Mouse (Mus musculus) midbrain, embryonic 16.5 days (tissue): Measurements from ENCODE around the gene Rtp4. TPM values are rescaled to one million over a fixed set of nuclear protein-coding genes. Genes with fewer than 3 reads are reported as not detected.

Source experiments
- ATAC-seq: fragments of 200-750 bp; cut with Nextera tagmentation; 2 replicates; pipeline ENCODE4 v1.8.0; 2017; ENCODE audit warnings: moderate TSS enrichment
- H3K27ac ChIP-seq: fragments of 300-500 bp; sonication (generic); 2 replicates; pipeline ENCODE4 v1.5.1; 2014; ENCODE audit warnings: mild to moderate bottlenecking, low read length, mixed read lengths
- H3K27me3 ChIP-seq: fragments of 300-500 bp; sonication (generic); 2 replicates; pipeline ENCODE4 v1.6.1; 2014; ENCODE audit warnings: low read depth, low read length, mixed read lengths; ENCODE audit not compliant: control insufficient read depth, insufficient read depth
- H3K36me3 ChIP-seq: fragments of 300-500 bp; sonication (generic); 2 replicates; pipeline ENCODE4 v1.6.1; 2014; ENCODE audit warnings: mild to moderate bottlenecking, low read length, moderate library complexity, mixed read lengths; ENCODE audit not compliant: control insufficient read depth, insufficient read depth
- H3K4me1 ChIP-seq: fragments of 300-500 bp; sonication (generic); 2 replicates; pipeline ENCODE4 v1.6.1; 2014; ENCODE audit warnings: mild to moderate bottlenecking, low read length, mixed read lengths; ENCODE audit not compliant: control insufficient read depth, insufficient read depth
- H3K4me2 ChIP-seq: fragments of 300-500 bp; sonication (generic); 2 replicates; pipeline ENCODE4 v1.6.1; 2014; ENCODE audit warnings: mild to moderate bottlenecking, low read length, mixed read lengths
- H3K4me3 ChIP-seq: fragments of 300-500 bp; sonication (generic); 2 replicates; pipeline ENCODE4 v1.5.1; 2014; ENCODE audit warnings: low read depth, mild to moderate bottlenecking, low read length, moderate library complexity, mixed read lengths
- H3K9ac ChIP-seq: fragments of 300-500 bp; sonication (generic); 2 replicates; pipeline ENCODE4 v1.6.1; 2014; ENCODE audit warnings: low read depth, low read length, mixed read lengths
- H3K9me3 ChIP-seq: fragments of 300-500 bp; sonication (generic); replicated peaks from 2 replicates; pipeline ENCODE4 v1.6.1; 2014; ENCODE audit warnings: mild to moderate bottlenecking, low read length, mixed read lengths; ENCODE audit not compliant: control insufficient read depth, poor library complexity, severe bottlenecking
- WGBS: fragments of 180-500 bp; shearing (Covaris S2); extraction: QIAGEN DNeasy Blood & Tissue Kit; methylation state at CpG from one replicate; pipeline ENCODE4 v1.1.7; 2014; 5-methylcytosine and 5-hydroxymethylcytosine counted together
- polyA plus RNA-seq: library from polyadenylated mRNA; unstranded; fragments of >200 nt; fragmentation: Nextera tagmentation; extraction: Ambion mirVana; gene quantifications from 2 replicates; pipeline ENCODE4 v1.2.1, GENCODE M21; 2015

Rtp4 gene
- polyA plus RNA-seq, 1 experiment from 2014 or later = 2.8 TPM

- Histone ChIP-seq H3K27me3 (no peaks in the 10 kb centered on the region), H3K4me3 (no peak overlapping the region), H3K27ac (no peak overlapping the region), H3K4me1 (no peaks in the 10 kb centered on the region), H3K9me3 (no peaks in the 10 kb centered on the region), H3K36me3 (no peaks in the 10 kb centered on the region), H3K9ac (no peak overlapping the region), H3K4me2 (no peak overlapping the region)
- WGBS = 63% methylated on average over 2 of the region's 2 CpGs
- no peak for ATAC-seq
Measured at GRCm38 (mm10) chr16:23631531-23631930, 111.4 kb downstream of the Rtp4 start.

- H3K4me3 ChIP-seq = no peak overlapping the region
- 74% methylated on average over 2 of the region's 2 CpGs for WGBS
Measured at GRCm38 (mm10) chr16:23632681-23633080, 112.6 kb downstream of the Rtp4 start.

GRCm38 (mm10) chr16:23653028-23653427, 132.9 kb downstream of the Rtp4 start:
- WGBS = 94% methylated on average over 5 of the region's 5 CpGs
- Histone ChIP-seq H3K36me3 (no peaks in the 10 kb centered on the region), H3K9ac (no peak overlapping the region), H3K27me3 (no peaks in the 10 kb centered on the region), H3K4me1 (no peaks in the 10 kb centered on the region), H3K4me3 (no peak overlapping the region), H3K27ac (no peak overlapping the region), H3K9me3 (no peaks in the 10 kb centered on the region), H3K4me2 (no peak overlapping the region)
- no peak for ATAC-seq

More at GRCm38 (mm10) chr16:23632681-23633080, 112.6 kb downstream of the Rtp4 start:
- no peaks in the 10 kb centered on the region for H3K9me3 ChIP-seq
- no peak overlapping the region for H3K27ac ChIP-seq
- no peak overlapping the region for H3K4me2 ChIP-seq
- no peaks in the 10 kb centered on the region for H3K36me3 ChIP-seq
- no peak overlapping the region for H3K9ac ChIP-seq
- no peak for ATAC-seq
- H3K4me1 ChIP-seq = no peaks in the 10 kb centered on the region
- no peaks in the 10 kb centered on the region for H3K27me3 ChIP-seq

GRCm38 (mm10) chr16:23653479-23653878, 133.4 kb downstream of the Rtp4 start:
- H3K27me3 ChIP-seq = no peaks in the 10 kb centered on the region
- H3K9me3 ChIP-seq = no peaks in the 10 kb centered on the region
- H3K4me1 ChIP-seq = no peaks in the 10 kb centered on the region
- H3K27ac ChIP-seq = no peak overlapping the region
- no peak for ATAC-seq
- H3K9ac ChIP-seq = no peak overlapping the region
- H3K36me3 ChIP-seq = no peaks in the 10 kb centered on the region
- H3K4me2 ChIP-seq = no peak overlapping the region
- no peak overlapping the region for H3K4me3 ChIP-seq
- WGBS = 73% methylated on average over 4 of the region's 4 CpGs

- no peak overlapping the region for H3K27ac ChIP-seq
- H3K9ac ChIP-seq = no peak overlapping the region
- ATAC-seq = no peak
- H3K4me1 ChIP-seq = no peaks in the 10 kb centered on the region
- H3K27me3 ChIP-seq = no peaks in the 10 kb centered on the region
- H3K9me3 ChIP-seq = no peaks in the 10 kb centered on the region
- H3K4me3 ChIP-seq = no peak overlapping the region
- H3K36me3 ChIP-seq = no peaks in the 10 kb centered on the region
- 60% methylated on average over 13 of the region's 13 CpGs for WGBS
- no peak overlapping the region for H3K4me2 ChIP-seq
Measured at GRCm38 (mm10) chr16:23659597-23660531, 139.8 kb downstream of the Rtp4 start.

Other genes with a start within 250 kb of the Rtp4 start
- 0.13 and 0.25 TPM in 2 replicates for gene Rtp1, start 91.2 kb upstream of the Rtp4 start, polyA plus RNA-seq
- 26.8 and 29.6 TPM in 2 replicates for gene Masp1, start 524 bp downstream of the Rtp4 start, polyA plus RNA-seq